Mouse (Mus musculus): ENCODE results near the gene Phf21a. TPM values are rescaled to one million over a fixed set of nuclear protein-coding genes. Genes with fewer than 3 reads are reported as not detected.

The Phf21a gene
- polyA plus RNA-seq, 1 experiment from 2014 or later: 43.7 TPM

GRCm38 (mm10) chr2:92059481-92060220, 33.3 kb upstream of the Phf21a start:
- Histone ChIP-seq H3K27ac (peak overlapping the region; percentile 62), H3K27me3 (peaks cover 38% of the 10 kb centered on the region), H3K9me3 (replicated peaks) (no peaks in the 10 kb centered on the region)

GRCm38 (mm10) chr2:92060291-92060690, 32.6 kb upstream of the Phf21a start:
- ATAC-seq: no peak
- peak overlapping the region; percentile 61 for H3K4me3 ChIP-seq
- no peak overlapping the region for H3K27ac ChIP-seq
- no peaks in the 10 kb centered on the region for H3K36me3 ChIP-seq (ENCODE audit: poor library complexity, severe bottlenecking)
- H3K9ac ChIP-seq: peak overlapping the region; percentile 76
- peaks cover 35% of the 10 kb centered on the region for H3K27me3 ChIP-seq
- no peaks in the 10 kb centered on the region for H3K9me3 ChIP-seq (replicated peaks)
- H3K4me1 ChIP-seq: peaks cover 29% of the 10 kb centered on the region
- H3K4me2 ChIP-seq: peak overlapping the region; percentile 98
- 11% methylated on average over 6 of the region's 6 CpGs for WGBS

More at GRCm38 (mm10) chr2:92059481-92060220, 33.3 kb upstream of the Phf21a start:
- H3K4me3 ChIP-seq: peak overlapping the region; percentile 61
- peak; percentile 77 for ATAC-seq
- peak overlapping the region; percentile 98 for H3K4me2 ChIP-seq
- under 1% methylated on average over 63 of the region's 63 CpGs for WGBS
- peaks cover 33% of the 10 kb centered on the region for H3K4me1 ChIP-seq
- peak overlapping the region; percentile 76 for H3K9ac ChIP-seq
- no peaks in the 10 kb centered on the region for H3K36me3 ChIP-seq (ENCODE audit: poor library complexity, severe bottlenecking)

GRCm38 (mm10) chr2:92061337-92061736, 31.6 kb upstream of the Phf21a start:
- H3K36me3 ChIP-seq (ENCODE audit: poor library complexity, severe bottlenecking): no peaks in the 10 kb centered on the region
- H3K9me3 ChIP-seq (replicated peaks): no peaks in the 10 kb centered on the region
- H3K4me2 ChIP-seq: no peak overlapping the region
- peaks cover 32% of the 10 kb centered on the region for H3K27me3 ChIP-seq
- no peak for ATAC-seq
- no peak overlapping the region for H3K4me3 ChIP-seq
- 68% methylated on average over 5 of the region's 5 CpGs for WGBS
- H3K9ac ChIP-seq: no peak overlapping the region
- H3K4me1 ChIP-seq: peaks cover 19% of the 10 kb centered on the region
- no peak overlapping the region for H3K27ac ChIP-seq

- peaks cover 18% of the 10 kb centered on the region for H3K27me3 ChIP-seq
- H3K27ac ChIP-seq: no peak overlapping the region
- H3K9me3 ChIP-seq (replicated peaks): no peaks in the 10 kb centered on the region
- WGBS: 67% methylated on average over 5 of the region's 5 CpGs
- H3K36me3 ChIP-seq (ENCODE audit: poor library complexity, severe bottlenecking): no peaks in the 10 kb centered on the region
- H3K4me3 ChIP-seq: no peak overlapping the region
- peaks cover 19% of the 10 kb centered on the region for H3K4me1 ChIP-seq
- no peak for ATAC-seq
- H3K9ac ChIP-seq: no peak overlapping the region
- no peak overlapping the region for H3K4me2 ChIP-seq
Observed at GRCm38 (mm10) chr2:92063106-92063505, 29.8 kb upstream of the Phf21a start.

GRCm38 (mm10) chr2:92065269-92065888, 27.5 kb upstream of the Phf21a start:
- 90% methylated on average over 8 of the region's 8 CpGs for WGBS
- H3K27ac ChIP-seq: no peak overlapping the region
- no peak for ATAC-seq

GRCm38 (mm10) chr2:92065938-92066337, 27.0 kb upstream of the Phf21a start:
- H3K27ac ChIP-seq: no peak overlapping the region
- no peaks in the 10 kb centered on the region for H3K36me3 ChIP-seq (ENCODE audit: poor library complexity, severe bottlenecking)
- H3K9ac ChIP-seq: no peak overlapping the region
- H3K9me3 ChIP-seq (replicated peaks): no peaks in the 10 kb centered on the region
- H3K4me1 ChIP-seq: no peaks in the 10 kb centered on the region
- H3K27me3 ChIP-seq: peaks cover 5% of the 10 kb centered on the region; the same call in 1 of the 2 replicates
- no peak for ATAC-seq
- H3K4me2 ChIP-seq: no peak overlapping the region
- WGBS: 74% methylated on average over 6 of the region's 6 CpGs
- H3K4me3 ChIP-seq: no peak overlapping the region

More at GRCm38 (mm10) chr2:92065269-92065888, 27.5 kb upstream of the Phf21a start:
- Histone ChIP-seq H3K9ac (no peak overlapping the region), H3K9me3 (replicated peaks) (no peaks in the 10 kb centered on the region), H3K27me3 (peaks cover 11% of the 10 kb centered on the region), H3K4me3 (no peak overlapping the region), H3K4me1 (peaks cover under 1% of the 10 kb centered on the region; the same call in 1 of the 2 replicates), H3K36me3 (ENCODE audit: poor library complexity, severe bottlenecking) (no peaks in the 10 kb centered on the region), H3K4me2 (no peak overlapping the region)

GRCm38 (mm10) chr2:92066899-92067298, 26.0 kb upstream of the Phf21a start:
- Histone ChIP-seq H3K4me2 (no peak overlapping the region), H3K9ac (no peak overlapping the region), H3K4me1 (no peaks in the 10 kb centered on the region), H3K27ac (no peak overlapping the region), H3K4me3 (no peak overlapping the region), H3K9me3 (replicated peaks) (no peaks in the 10 kb centered on the region), H3K27me3 (no peaks in the 10 kb centered on the region), H3K36me3 (ENCODE audit: poor library complexity, severe bottlenecking) (no peaks in the 10 kb centered on the region)
- no peak for ATAC-seq
- 65% methylated on average over 1 of the region's 1 CpGs for whole genome bisulfite sequencing

- no peak for ATAC-seq
- H3K9me3 ChIP-seq (replicated peaks): no peaks in the 10 kb centered on the region
- H3K27me3 ChIP-seq: no peaks in the 10 kb centered on the region
- H3K9ac ChIP-seq: no peak overlapping the region
- no peak overlapping the region for H3K4me3 ChIP-seq
- H3K27ac ChIP-seq: no peak overlapping the region
- no peak overlapping the region for H3K4me2 ChIP-seq
- no peaks in the 10 kb centered on the region for H3K4me1 ChIP-seq
- WGBS: 80% methylated on average over 3 of the region's 3 CpGs
- H3K36me3 ChIP-seq (ENCODE audit: poor library complexity, severe bottlenecking): no peaks in the 10 kb centered on the region
Observed at GRCm38 (mm10) chr2:92067600-92067999, 25.3 kb upstream of the Phf21a start.

- no peaks in the 10 kb centered on the region for H3K36me3 ChIP-seq (ENCODE audit: poor library complexity, severe bottlenecking)
- H3K4me1 ChIP-seq: no peaks in the 10 kb centered on the region
- no peaks in the 10 kb centered on the region for H3K9me3 ChIP-seq (replicated peaks)
- no peak overlapping the region for H3K4me3 ChIP-seq
- H3K27ac ChIP-seq: no peak overlapping the region
- no peaks in the 10 kb centered on the region for H3K27me3 ChIP-seq
- H3K9ac ChIP-seq: no peak overlapping the region
- peak; percentile 77 for ATAC-seq
- no peak overlapping the region for H3K4me2 ChIP-seq
- 41% methylated on average over 5 of the region's 5 CpGs for WGBS
Observed at GRCm38 (mm10) chr2:92069630-92070029, 23.3 kb upstream of the Phf21a start.

- H3K27ac ChIP-seq: no peak overlapping the region
- WGBS: 83% methylated on average over 4 of the region's 4 CpGs
- no peak overlapping the region for H3K4me2 ChIP-seq
- no peaks in the 10 kb centered on the region for H3K4me1 ChIP-seq
- H3K36me3 ChIP-seq (ENCODE audit: poor library complexity, severe bottlenecking): no peaks in the 10 kb centered on the region
- ATAC-seq: no peak
- no peaks in the 10 kb centered on the region for H3K27me3 ChIP-seq
- no peaks in the 10 kb centered on the region for H3K9me3 ChIP-seq (replicated peaks)
- H3K4me3 ChIP-seq: no peak overlapping the region
- no peak overlapping the region for H3K9ac ChIP-seq
Observed at GRCm38 (mm10) chr2:92071143-92071542, 21.8 kb upstream of the Phf21a start.

- no peak for ATAC-seq
- WGBS: 77% methylated on average over 13 of the region's 13 CpGs
- no peak overlapping the region for H3K9ac ChIP-seq
Observed at GRCm38 (mm10) chr2:92076086-92076692, 16.7 kb upstream of the Phf21a start.

GRCm38 (mm10) chr2:92082196-92082595, 10.7 kb upstream of the Phf21a start:
- 85% methylated on average over 4 of the region's 4 CpGs for WGBS
- no peak overlapping the region for H3K4me3 ChIP-seq
- H3K9me3 ChIP-seq (replicated peaks): no peaks in the 10 kb centered on the region
- no peaks in the 10 kb centered on the region for H3K4me1 ChIP-seq
- no peaks in the 10 kb centered on the region for H3K27me3 ChIP-seq
- ATAC-seq: no peak
- no peaks in the 10 kb centered on the region for H3K36me3 ChIP-seq (ENCODE audit: poor library complexity, severe bottlenecking)
- H3K4me2 ChIP-seq: no peak overlapping the region
- no peak overlapping the region for H3K9ac ChIP-seq
- no peak overlapping the region for H3K27ac ChIP-seq

More at GRCm38 (mm10) chr2:92076086-92076692, 16.7 kb upstream of the Phf21a start:
- Histone ChIP-seq H3K4me2 (no peak overlapping the region), H3K36me3 (ENCODE audit: poor library complexity, severe bottlenecking) (no peaks in the 10 kb centered on the region), H3K27me3 (no peaks in the 10 kb centered on the region), H3K27ac (no peak overlapping the region), H3K9me3 (replicated peaks) (no peaks in the 10 kb centered on the region), H3K4me1 (no peaks in the 10 kb centered on the region), H3K4me3 (no peak overlapping the region)
